Mouse (Mus musculus): ENCODE results near the gene Radil. TPM values are rescaled to one million over a fixed set of nuclear protein-coding genes. Genes with fewer than 3 reads are reported as not detected.

Radil gene
- 0.43 and 0.54 TPM in 2 replicates for polyA plus RNA-seq (2016; fragmentation: Nextera tagmentation; extraction: Ambion mirVana)

- WGBS (ENCODE audit: insufficient replicate concordance): 4% methylated on average over 67 of the region's 80 CpGs
- peak within 1 kb of the TSS; percentile 55; the same call in 1 of the 2 replicates for H3K9ac ChIP-seq
- ATAC-seq: peak; percentile 85
- H3K27ac ChIP-seq: no peak within 1 kb of the TSS
- peak within 1 kb of the TSS; percentile 85 for H3K4me2 ChIP-seq
- H3K9me3 ChIP-seq (replicated peaks): 0 out of 2 replicates have a peak, but pooled peaks cover 3% of the 10 kb centered on the region
- H3K4me3 ChIP-seq: peak within 1 kb of the TSS; percentile 53
- H3K4me1 ChIP-seq: peaks cover 10% of the 10 kb centered on the region
- H3K27me3 ChIP-seq (replicated peaks): peaks cover 42% of the 10 kb centered on the region
- H3K36me3 ChIP-seq: no peaks in the 10 kb centered on the region
These were observed at the start of gene Radil for GRCm38 (mm10) chr5:142550706-142551652. TSS of gene Radil (minus strand) at chr5:142551098.

- Histone ChIP-seq H3K36me3 (no peaks in the 10 kb centered on the region), H3K9me3 (replicated peaks) (no peaks in the 10 kb centered on the region), H3K4me2 (no peak overlapping the region), H3K4me3 (no peak overlapping the region), H3K9ac (no peak overlapping the region), H3K27me3 (replicated peaks) (no peaks in the 10 kb centered on the region), H3K27ac (peak overlapping the region; percentile 72), H3K4me1 (0 out of 2 replicates have a peak, but pooled peaks cover 13% of the 10 kb centered on the region)
- 64% methylated on average over 6 of the region's 6 CpGs for WGBS (ENCODE audit: insufficient replicate concordance)
- peak; percentile 76 for ATAC-seq
These were observed 46.9 kb upstream of the Radil start for GRCm38 (mm10) chr5:142597648-142598390.

GRCm38 (mm10) chr5:142596723-142597122 lies 45.8 kb upstream of the Radil start:
- 0 out of 2 replicates have a peak, but pooled peaks cover 13% of the 10 kb centered on the region for H3K4me1 ChIP-seq
- H3K4me2 ChIP-seq: no peak overlapping the region
- no peak for ATAC-seq
- no peak overlapping the region for H3K9ac ChIP-seq
- 61% methylated on average over 6 of the region's 6 CpGs for WGBS (ENCODE audit: insufficient replicate concordance)
- H3K36me3 ChIP-seq: no peaks in the 10 kb centered on the region
- peak overlapping the region; percentile 8; the same call in 1 of the 2 replicates for H3K27ac ChIP-seq
- no peak overlapping the region for H3K4me3 ChIP-seq
- no peaks in the 10 kb centered on the region for H3K9me3 ChIP-seq (replicated peaks)
- H3K27me3 ChIP-seq (replicated peaks): no peaks in the 10 kb centered on the region

- ATAC-seq: no peak
- no peaks in the 10 kb centered on the region for H3K27me3 ChIP-seq (replicated peaks)
- no peaks in the 10 kb centered on the region for H3K36me3 ChIP-seq
- H3K9me3 ChIP-seq (replicated peaks): no peaks in the 10 kb centered on the region
- 0 out of 2 replicates have a peak, but pooled peaks cover 13% of the 10 kb centered on the region for H3K4me1 ChIP-seq
- no peak overlapping the region for H3K4me3 ChIP-seq
- H3K4me2 ChIP-seq: no peak overlapping the region
- WGBS (ENCODE audit: insufficient replicate concordance): 71% methylated on average over 3 of the region's 3 CpGs
- no peak overlapping the region for H3K27ac ChIP-seq
- H3K9ac ChIP-seq: no peak overlapping the region
These were observed 44.8 kb upstream of the Radil start for GRCm38 (mm10) chr5:142595698-142596097.

- no peak overlapping the region for H3K4me3 ChIP-seq
- H3K27ac ChIP-seq: no peak overlapping the region
- no peak overlapping the region for H3K4me2 ChIP-seq
- H3K9me3 ChIP-seq (replicated peaks): no peaks in the 10 kb centered on the region
- H3K9ac ChIP-seq: no peak overlapping the region
- ATAC-seq: no peak
- 0 out of 2 replicates have a peak, but pooled peaks cover 13% of the 10 kb centered on the region for H3K4me1 ChIP-seq
- H3K36me3 ChIP-seq: no peaks in the 10 kb centered on the region
- no peaks in the 10 kb centered on the region; the same call in 1 of the 2 replicates for H3K27me3 ChIP-seq (replicated peaks)
- WGBS (ENCODE audit: insufficient replicate concordance): 65% methylated on average over 6 of the region's 6 CpGs
These were observed 40.2 kb upstream of the Radil start for GRCm38 (mm10) chr5:142590953-142591616.

GRCm38 (mm10) chr5:142583616-142584126 lies 32.8 kb upstream of the Radil start:
- Histone ChIP-seq H3K4me3 (no peak overlapping the region), H3K36me3 (peaks cover 4% of the 10 kb centered on the region; the same call in 1 of the 2 replicates), H3K4me1 (0 out of 2 replicates have a peak, but pooled peaks cover 8% of the 10 kb centered on the region), H3K4me2 (no peak overlapping the region), H3K9ac (no peak overlapping the region), H3K27ac (no peak overlapping the region), H3K27me3 (replicated peaks) (no peaks in the 10 kb centered on the region; the same call in 1 of the 2 replicates), H3K9me3 (replicated peaks) (no peaks in the 10 kb centered on the region)
- 56% methylated on average over 14 of the region's 14 CpGs for WGBS (ENCODE audit: insufficient replicate concordance)
- ATAC-seq: no peak

- WGBS (ENCODE audit: insufficient replicate concordance): 12% methylated on average over 5 of the region's 5 CpGs
- no peak overlapping the region for H3K4me2 ChIP-seq
- peaks cover 3% of the 10 kb centered on the region; the same call in 1 of the 2 replicates for H3K9me3 ChIP-seq (replicated peaks)
- H3K4me3 ChIP-seq: no peak overlapping the region
- H3K4me1 ChIP-seq: no peaks in the 10 kb centered on the region
- no peaks in the 10 kb centered on the region; the same call in 1 of the 2 replicates for H3K27me3 ChIP-seq (replicated peaks)
- no peak overlapping the region for H3K9ac ChIP-seq
- no peak overlapping the region for H3K27ac ChIP-seq
- ATAC-seq: 0 out of 2 replicates have a peak, but pooled peaks have one; percentile 35
- peaks cover 10% of the 10 kb centered on the region; the same call in 1 of the 2 replicates for H3K36me3 ChIP-seq
These were observed 30.6 kb upstream of the Radil start for GRCm38 (mm10) chr5:142581517-142581916.

- no peaks in the 10 kb centered on the region; the same call in 1 of the 2 replicates for H3K27me3 ChIP-seq (replicated peaks)
- no peak overlapping the region for H3K9ac ChIP-seq
- no peaks in the 10 kb centered on the region for H3K4me1 ChIP-seq
- H3K27ac ChIP-seq: no peak overlapping the region
- 78% methylated on average over 10 of the region's 10 CpGs for WGBS (ENCODE audit: insufficient replicate concordance)
- H3K36me3 ChIP-seq: peaks cover 14% of the 10 kb centered on the region
- H3K9me3 ChIP-seq (replicated peaks): peaks cover 3% of the 10 kb centered on the region; the same call in 1 of the 2 replicates
- H3K4me3 ChIP-seq: no peak overlapping the region
- H3K4me2 ChIP-seq: no peak overlapping the region
- no peak for ATAC-seq
These were observed 27.3 kb upstream of the Radil start for GRCm38 (mm10) chr5:142578192-142578591.

- Histone ChIP-seq H3K9me3 (replicated peaks) (peaks cover 3% of the 10 kb centered on the region; the same call in 1 of the 2 replicates), H3K4me3 (no peak overlapping the region), H3K27me3 (replicated peaks) (no peaks in the 10 kb centered on the region), H3K9ac (no peak overlapping the region), H3K4me1 (no peaks in the 10 kb centered on the region), H3K27ac (no peak overlapping the region), H3K4me2 (no peak overlapping the region), H3K36me3 (peaks cover 21% of the 10 kb centered on the region)
- WGBS (ENCODE audit: insufficient replicate concordance): 65% methylated on average over 7 of the region's 7 CpGs
- ATAC-seq: no peak
These were observed 25.9 kb upstream of the Radil start for GRCm38 (mm10) chr5:142576832-142577231.

GRCm38 (mm10) chr5:142574323-142575057 lies 23.6 kb upstream of the Radil start:
- Histone ChIP-seq H3K27ac (no peak overlapping the region), H3K9ac (no peak overlapping the region), H3K27me3 (replicated peaks) (no peaks in the 10 kb centered on the region), H3K4me1 (no peaks in the 10 kb centered on the region), H3K4me2 (no peak overlapping the region), H3K4me3 (no peak overlapping the region), H3K36me3 (peaks cover 26% of the 10 kb centered on the region), H3K9me3 (replicated peaks) (peaks cover 3% of the 10 kb centered on the region; the same call in 1 of the 2 replicates)
- no peak for ATAC-seq
- 61% methylated on average over 8 of the region's 8 CpGs for WGBS (ENCODE audit: insufficient replicate concordance)

Data from liver, embryonic 12.5 days (tissue).